Mouse (Mus musculus) embryonic facial prominence, embryonic 15.5 days (tissue): Measurements from ENCODE around the gene Ltk. TPM values are rescaled to one million over a fixed set of nuclear protein-coding genes. Genes with fewer than 3 reads are reported as not detected.
"Not testable (repeated sequence)": the region's sequence is repeated elsewhere in the genome, so short reads cannot be mapped to it uniquely, and the experiment has no call there.

Source experiments
- ATAC-seq: fragments of 200-750 bp; cut with Nextera tagmentation; 2 replicates; pipeline ENCODE4 v1.8.0; 2017; ENCODE audit warnings: low read depth, moderate TSS enrichment; ENCODE audit not compliant: insufficient number of reproducible peaks, low FRiP score, low TSS enrichment
- H3K27ac ChIP-seq: fragments of 300-500 bp; sonication (generic); replicated peaks from 2 replicates; pipeline ENCODE4 v1.5.1; 2015; ENCODE audit warnings: mild to moderate bottlenecking, inconsistent platforms
- H3K27me3 ChIP-seq: fragments of 300-500 bp; sonication (generic); 2 replicates; pipeline ENCODE4 v1.6.1; 2015; ENCODE audit warnings: inconsistent platforms
- H3K36me3 ChIP-seq: fragments of 300-500 bp; sonication (generic); 2 replicates; pipeline ENCODE4 v1.6.1; 2015; ENCODE audit warnings: mild to moderate bottlenecking, inconsistent platforms
- H3K4me1 ChIP-seq: fragments of 300-500 bp; sonication (generic); 2 replicates; pipeline ENCODE4 v1.6.1; 2015; ENCODE audit warnings: inconsistent platforms
- H3K4me2 ChIP-seq: fragments of 300-500 bp; sonication (generic); replicated peaks from 2 replicates; pipeline ENCODE4 v1.6.1; 2015; ENCODE audit warnings: mild to moderate bottlenecking, inconsistent platforms
- H3K4me3 ChIP-seq: fragments of 300-500 bp; sonication (generic); replicated peaks from 2 replicates; pipeline ENCODE4 v1.5.1; 2015; ENCODE audit warnings: mild to moderate bottlenecking, inconsistent platforms
- H3K9ac ChIP-seq: fragments of 300-500 bp; sonication (generic); 2 replicates; pipeline ENCODE4 v1.6.1; 2015; ENCODE audit warnings: inconsistent platforms
- H3K9me3 ChIP-seq: fragments of 300-500 bp; sonication (generic); replicated peaks from 2 replicates; pipeline ENCODE4 v1.6.1; 2016; ENCODE audit warnings: inconsistent platforms
- WGBS: fragments of 180-500 bp; shearing (Covaris S2); methylation state at CpG from one replicate; pipeline ENCODE4 v1.1.7; 2015; 5-methylcytosine and 5-hydroxymethylcytosine counted together
- polyA plus RNA-seq: library from polyadenylated mRNA; unstranded; fragments of >200 nt; fragmentation: Nextera tagmentation; extraction: Ambion mirVana; gene quantifications from 2 replicates; pipeline ENCODE4 v1.2.1, GENCODE M21; 2015

The Ltk gene
- polyA plus RNA-seq, 1 experiment from 2014 or later = 0.49 TPM

DNA sequence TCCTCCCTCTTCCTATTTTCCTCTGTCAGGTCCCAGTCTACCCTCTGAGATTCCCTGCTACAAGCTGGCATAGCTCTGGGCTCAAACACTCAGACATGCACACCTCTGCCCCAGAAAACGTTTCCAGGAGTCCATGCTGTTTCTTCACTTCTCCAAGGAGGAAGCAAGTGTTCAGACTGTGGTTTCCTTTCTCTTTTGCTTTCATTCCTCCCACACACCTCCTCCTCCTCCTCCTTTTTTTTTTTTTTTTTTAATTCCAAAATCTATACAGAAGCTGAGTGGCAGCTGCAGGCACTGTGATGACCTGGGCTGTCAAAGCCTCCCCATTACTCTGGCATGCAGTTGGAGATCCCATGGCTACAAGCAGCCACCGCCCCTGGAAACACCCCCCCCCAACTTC is 19.7 kb downstream of the Ltk start:
- 29% methylated on average over 2 of the region's 2 CpGs for WGBS
- Histone ChIP-seq H3K9me3 (no peaks in the 10 kb centered on the region), H3K9ac (no peak overlapping the region), H3K27ac (no peak overlapping the region), H3K27me3 (peaks cover 37% of the 10 kb centered on the region), H3K4me2 (no peak overlapping the region), H3K36me3 (no peaks in the 10 kb centered on the region), H3K4me1 (peaks cover 38% of the 10 kb centered on the region), H3K4me3 (no peak overlapping the region)
- ATAC-seq = no peak

GRCm38 (mm10) chr2:119737124-119737523 is 23.1 kb downstream of the Ltk start:
- H3K27me3 ChIP-seq = peaks cover 4% of the 10 kb centered on the region; the same call in 1 of the 2 replicates
- WGBS = 16% methylated on average over 12 of the region's 12 CpGs
- no peak for ATAC-seq
- H3K27ac ChIP-seq = no peak overlapping the region
- H3K4me3 ChIP-seq = no peak overlapping the region
- H3K9me3 ChIP-seq = no peaks in the 10 kb centered on the region
- H3K9ac ChIP-seq = no peak overlapping the region
- no peak overlapping the region for H3K4me2 ChIP-seq
- peaks cover 29% of the 10 kb centered on the region for H3K36me3 ChIP-seq
- peaks cover 11% of the 10 kb centered on the region for H3K4me1 ChIP-seq

DNA sequence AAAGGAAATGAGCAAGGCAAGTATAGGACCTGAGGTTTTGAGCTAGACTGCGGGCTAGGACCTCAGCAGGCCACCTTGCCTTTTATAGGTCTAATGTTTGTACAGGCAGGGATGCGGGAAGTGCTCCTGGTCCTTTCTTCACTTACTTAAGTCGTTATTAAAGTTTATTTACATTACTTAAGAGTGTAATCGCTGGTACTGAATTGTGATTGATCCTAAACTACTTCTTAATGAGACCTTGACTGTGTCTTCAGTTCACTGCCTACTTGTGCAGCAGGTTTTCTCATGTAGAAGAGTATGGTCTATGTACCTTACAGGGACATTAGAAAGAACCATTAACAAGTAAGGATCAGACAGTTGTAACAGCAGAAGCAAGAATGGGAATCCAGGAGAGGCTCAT is 29.5 kb downstream of the Ltk start:
- H3K9me3 ChIP-seq = no peaks in the 10 kb centered on the region
- 88% methylated on average over 4 of the region's 4 CpGs for WGBS

GRCm38 (mm10) chr2:119727762-119728416 is 32.3 kb downstream of the Ltk start:
- Histone ChIP-seq H3K4me3 (no peak overlapping the region), H3K27me3 (no peaks in the 10 kb centered on the region), H3K4me2 (no peak overlapping the region), H3K27ac (no peak overlapping the region), H3K36me3 (peaks cover 90% of the 10 kb centered on the region), H3K9me3 (no peaks in the 10 kb centered on the region), H3K4me1 (no peaks in the 10 kb centered on the region), H3K9ac (no peak overlapping the region)
- WGBS = 92% methylated on average over 3 of the region's 3 CpGs
- no peak for ATAC-seq

More for the DNA sequence above, 29.5 kb downstream of the Ltk start:
- Histone ChIP-seq H3K9ac (no peak overlapping the region), H3K4me1 (no peaks in the 10 kb centered on the region), H3K4me3 (no peak overlapping the region), H3K4me2 (no peak overlapping the region), H3K27me3 (no peaks in the 10 kb centered on the region), H3K36me3 (peaks cover 89% of the 10 kb centered on the region), H3K27ac (no peak overlapping the region)
- no peak for ATAC-seq

- no peak for ATAC-seq
- Histone ChIP-seq H3K4me1 (no peaks in the 10 kb centered on the region), H3K9ac (no peak overlapping the region), H3K9me3 (no peaks in the 10 kb centered on the region), H3K4me2 (no peak overlapping the region), H3K36me3 (peaks cover 81% of the 10 kb centered on the region), H3K27ac (no peak overlapping the region), H3K4me3 (no peak overlapping the region), H3K27me3 (no peaks in the 10 kb centered on the region)
- 94% methylated on average over 8 of the region's 8 CpGs for WGBS
These were observed 39.2 kb downstream of the Ltk start for GRCm38 (mm10) chr2:119721070-119721469.

DNA sequence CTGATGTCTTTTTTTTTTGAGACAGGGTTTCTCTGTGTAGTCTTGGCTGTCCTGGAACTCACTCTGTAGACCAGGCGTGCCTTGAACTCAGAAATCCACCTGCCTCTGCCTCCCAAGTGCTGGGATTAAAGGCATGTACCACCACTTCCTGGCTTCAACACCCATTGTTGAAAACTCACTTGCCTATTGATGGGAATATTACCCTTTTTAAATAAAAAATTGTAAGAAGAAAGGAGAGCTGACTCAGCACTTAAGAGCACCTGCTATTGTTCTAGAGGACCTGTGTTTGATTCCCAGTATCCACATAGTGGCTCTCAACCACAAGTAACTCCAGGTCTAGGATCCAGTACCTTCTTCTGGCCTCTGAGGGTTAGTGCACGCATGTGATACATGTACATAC is 44.4 kb downstream of the Ltk start:
- H3K36me3 ChIP-seq = peaks cover 61% of the 10 kb centered on the region
- WGBS = 85% methylated on average over 2 of the region's 2 CpGs
- not testable (repeated sequence) for H3K4me3 ChIP-seq, H3K9me3 ChIP-seq, H3K4me1 ChIP-seq, H3K9ac ChIP-seq, H3K27ac ChIP-seq, ATAC-seq, H3K27me3 ChIP-seq, H3K4me2 ChIP-seq

GRCm38 (mm10) chr2:119710011-119710410 is 50.2 kb downstream of the Ltk start:
- H3K27me3 ChIP-seq = no peaks in the 10 kb centered on the region
- no peak overlapping the region for H3K27ac ChIP-seq
- no peaks in the 10 kb centered on the region for H3K4me1 ChIP-seq
- H3K4me3 ChIP-seq = no peak overlapping the region
- WGBS = 93% methylated on average over 3 of the region's 3 CpGs
- H3K4me2 ChIP-seq = no peak overlapping the region
- ATAC-seq = no peak
- peaks cover 59% of the 10 kb centered on the region for H3K36me3 ChIP-seq
- H3K9me3 ChIP-seq = no peaks in the 10 kb centered on the region
- H3K9ac ChIP-seq = no peak overlapping the region

DNA sequence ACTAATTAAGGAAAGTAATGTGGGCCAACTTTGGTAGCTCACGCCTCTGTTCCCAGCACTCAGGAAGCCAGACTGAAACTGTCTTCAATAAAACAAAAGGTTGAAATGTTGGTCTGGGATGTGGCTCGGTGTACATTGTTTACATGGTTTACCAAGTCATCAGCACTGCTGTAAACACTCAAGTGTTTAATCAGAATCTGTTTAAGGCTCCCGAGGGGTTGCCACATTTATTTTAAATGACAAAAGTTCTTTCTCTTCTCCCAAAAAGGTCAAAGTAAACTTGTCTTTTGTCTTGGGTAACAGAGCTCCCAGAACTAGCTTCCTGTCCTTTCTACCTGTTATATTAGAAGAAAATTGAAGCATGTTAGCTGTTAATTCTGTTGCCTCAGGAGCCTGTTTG is 52.6 kb downstream of the Ltk start:
- no peaks in the 10 kb centered on the region for H3K9me3 ChIP-seq
- no peaks in the 10 kb centered on the region for H3K4me1 ChIP-seq
- no peaks in the 10 kb centered on the region for H3K27me3 ChIP-seq
- WGBS = 91% methylated on average over 3 of the region's 3 CpGs
- H3K36me3 ChIP-seq = peaks cover 58% of the 10 kb centered on the region
- H3K27ac ChIP-seq = no peak overlapping the region
- no peak overlapping the region for H3K4me2 ChIP-seq
- H3K4me3 ChIP-seq = no peak overlapping the region
- no peak overlapping the region for H3K9ac ChIP-seq
- ATAC-seq = no peak

DNA sequence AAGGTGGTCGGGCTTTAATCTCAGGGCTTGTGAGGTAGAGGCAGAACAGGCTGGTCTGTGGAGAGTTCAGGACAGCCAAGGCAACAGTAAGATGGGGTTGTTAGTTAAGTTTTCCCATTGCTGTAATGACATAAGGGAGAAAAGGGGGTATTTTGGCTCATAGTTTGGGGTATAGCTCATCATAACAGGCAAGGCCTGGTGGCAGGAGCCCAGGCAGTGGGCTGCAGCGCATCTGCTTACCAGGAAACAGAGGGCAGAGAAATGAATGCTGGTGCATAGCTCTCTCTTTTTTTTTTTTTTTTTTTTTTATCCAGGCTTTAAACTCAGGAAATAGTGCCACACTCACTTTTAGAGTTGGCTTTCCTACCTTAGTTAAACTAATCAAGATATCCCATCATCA is 57.1 kb downstream of the Ltk start:
- WGBS = 93% methylated on average over 2 of the region's 2 CpGs
- H3K4me2 ChIP-seq = no peak overlapping the region
- no peak overlapping the region for H3K27ac ChIP-seq
- no peaks in the 10 kb centered on the region for H3K9me3 ChIP-seq
- H3K27me3 ChIP-seq = no peaks in the 10 kb centered on the region
- no peak for ATAC-seq
- no peak overlapping the region for H3K9ac ChIP-seq
- H3K4me3 ChIP-seq = no peak overlapping the region
- peaks cover 34% of the 10 kb centered on the region for H3K36me3 ChIP-seq
- no peaks in the 10 kb centered on the region for H3K4me1 ChIP-seq

Other genes with a start within 250 kb of the Ltk start
- gene Exd1, start 212.8 kb downstream of the Ltk start, polyA plus RNA-seq = 0.29 and 0.43 TPM in 2 replicates
- gene Chp1, start 212.7 kb downstream of the Ltk start, polyA plus RNA-seq = 69.3 and 70.3 TPM in 2 replicates
- gene Nusap1, start 142.1 kb downstream of the Ltk start, polyA plus RNA-seq = 57.3 and 60.0 TPM in 2 replicates
- gene Oip5, start 142.0 kb downstream of the Ltk start, polyA plus RNA-seq = 17.3 and 18.3 TPM in 2 replicates
- 43.7 and 44.1 TPM in 2 replicates for gene Ndufaf1, start 97.6 kb downstream of the Ltk start, polyA plus RNA-seq
- gene Rtf1, start 85.4 kb downstream of the Ltk start, polyA plus RNA-seq = 42.0 and 45.5 TPM in 2 replicates
- gene Itpka, start 18.1 kb downstream of the Ltk start, polyA plus RNA-seq = 1.7 and 2.0 TPM in 2 replicates
- 24.5 and 25.8 TPM in 2 replicates for gene Rpap1, start 27.1 kb upstream of the Ltk start, polyA plus RNA-seq
- gene Tyro3, start 37.3 kb upstream of the Ltk start, polyA plus RNA-seq = 31.2 and 31.8 TPM in 2 replicates
- 29.9 and 30.9 TPM in 2 replicates for gene Mga, start 136.8 kb upstream of the Ltk start, polyA plus RNA-seq
- gene Mapkbp1, start 212.3 kb upstream of the Ltk start, polyA plus RNA-seq = 5.2 TPM in 2 replicates